10 mouse cellular contexts compared by ENCODE assay signal in the genomic region with DNA sequence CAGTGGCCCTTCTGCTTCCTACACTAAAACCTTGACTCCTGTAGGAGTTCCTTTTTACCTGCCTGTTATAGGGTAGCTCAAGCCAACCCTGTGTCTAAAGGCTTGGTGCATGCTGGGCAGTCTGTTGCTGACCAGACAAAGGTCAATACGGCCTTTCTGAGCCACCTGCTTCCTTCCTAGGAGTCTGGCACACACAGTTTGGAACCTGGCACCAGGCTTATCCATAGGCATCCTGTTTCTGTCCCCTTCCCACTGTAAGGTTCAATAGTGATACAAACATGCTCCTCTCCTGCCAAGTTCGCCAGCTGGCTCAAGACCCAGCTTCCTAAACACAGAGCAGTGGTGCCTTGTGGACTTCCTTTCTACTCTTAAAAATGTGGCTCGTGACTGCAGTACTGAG. TPM values are rescaled to one million over a fixed set of nuclear protein-coding genes. Genes with fewer than 3 reads are reported as not detected.
DNase-seq lines count a peak whose midpoint lies in the region; ATAC-seq and TF ChIP-seq lines count a peak whose summit lies in the region.
"Had no signal": no experiment of that assay in that cellular context is flagged by ENCODE, and none has a peak within 500 bp of the region (broad histone marks: within the 10 kb centered on the region; RNA-seq: fewer than 3 reads in every experiment).

No protein-coding gene starts in this region.

- no peak for TF ChIP-seq POLR2A in ES-Bruce4 (IDR thresholded peaks at IDR 0.05; ENCODE audit: insufficient read depth, low read length)
- no peak for TF ChIP-seq POLR2A in embryonic fibroblast, embryonic 13.5 days (IDR thresholded peaks at IDR 0.05; ENCODE audit: low read depth, low read length)

- H3K4me2 ChIP-seq in heart, embryonic 15.5 days: peak overlapping the region; percentile 99; the same call in 1 of the 2 replicates
- H3K4me2 ChIP-seq in liver, embryonic 15.5 days: peak overlapping the region; percentile 94

- H3K9me3 ChIP-seq in heart, embryonic 15.5 days (replicated peaks): no peaks in the 10 kb centered on the region
- H3K9me3 ChIP-seq in ES-Bruce4 (replicated peaks; ENCODE audit: control insufficient read depth, insufficient read depth, low read length, poor library complexity, severe bottlenecking): no peaks in the 10 kb centered on the region
- H3K9me3 ChIP-seq in liver, embryonic 15.5 days (replicated peaks): no peaks in the 10 kb centered on the region

- H3K27me3 ChIP-seq in heart, embryonic 15.5 days: no peaks in the 10 kb centered on the region
- no peaks in the 10 kb centered on the region for H3K27me3 ChIP-seq in ES-Bruce4 (ENCODE audit: control insufficient read depth, insufficient read depth, low read length, poor library complexity, severe bottlenecking)
- no peaks in the 10 kb centered on the region for H3K27me3 ChIP-seq in liver, embryonic 15.5 days

- intact Hi-C loops in heart, postnatal 10 days (cut with DNase I): no loop called here

- TF ChIP-seq CTCF in ES-Bruce4 (IDR thresholded peaks at IDR 0.05; ENCODE audit: low read depth, low read length): no peak
- no peak for TF ChIP-seq CTCF in embryonic fibroblast, embryonic 13.5 days (IDR thresholded peaks at IDR 0.05; ENCODE audit: borderline replicate concordance, insufficient read depth, low read length)

- H3K4me1 ChIP-seq in heart, embryonic 15.5 days (replicated peaks): peaks cover 33% of the 10 kb centered on the region
- no peaks in the 10 kb centered on the region for H3K4me1 ChIP-seq in ES-Bruce4 (ENCODE audit: control insufficient read depth, insufficient read depth, low read length)
- peaks cover 8% of the 10 kb centered on the region for H3K4me1 ChIP-seq in embryonic fibroblast, embryonic 13.5 days (ENCODE audit: control insufficient read depth, insufficient read depth, low read length)
- H3K4me1 ChIP-seq in liver, embryonic 15.5 days (replicated peaks): peaks cover 43% of the 10 kb centered on the region

- no peak overlapping the region; the same call in 1 of the 2 replicates for H3K4me3 ChIP-seq in heart, embryonic 15.5 days
- no peak overlapping the region; the same call in 1 of the 2 replicates for H3K4me3 ChIP-seq in ES-Bruce4 (ENCODE audit: low read depth, low read length)
- peak overlapping the region; percentile 84 for H3K4me3 ChIP-seq in embryonic fibroblast, embryonic 13.5 days (ENCODE audit: insufficient read depth, low read length)
- H3K4me3 ChIP-seq in liver, embryonic 15.5 days (replicated peaks): peak overlapping the region; percentile 77

- no peak for TF ChIP-seq EP300 in ES-Bruce4 (IDR thresholded peaks at IDR 0.05; ENCODE audit: insufficient read depth, low read depth, low read length)

- no peak overlapping the region for H3K9ac ChIP-seq in heart, embryonic 15.5 days
- 0 out of 2 replicates have a peak overlapping the region, but pooled peaks have one; percentile 97 for H3K9ac ChIP-seq in ES-Bruce4 (ENCODE audit: low read depth, poor library complexity, severe bottlenecking)
- peak overlapping the region; percentile 21; the same call in 1 of the 2 replicates for H3K9ac ChIP-seq in liver, embryonic 15.5 days

- no peak for ATAC-seq in heart, embryonic 15.5 days (replicated peaks; ENCODE audit: insufficient number of reproducible peaks, insufficient read depth, low FRiP score, low read depth)
- ATAC-seq in liver, embryonic 15.5 days (ENCODE audit: insufficient read depth): no peak

- 73% methylated on average over 3 of the region's 3 CpGs for WGBS in heart, embryonic 15.5 days
- 60% methylated on average over 3 of the region's 3 CpGs for WGBS in liver, embryonic 15.5 days (ENCODE audit: insufficient replicate concordance)

- no peak for DNase-seq in heart, postnatal 10 days
- DNase-seq in thymus, postnatal 4 days: no peak
- DNase-seq in retina, embryonic 14.5 days (ENCODE audit: low spot score): no peak
- DNase-seq in kidney, adult 9 months: no peak
- DNase-seq: kidney, adult 11 months; lung, postnatal 10 days had no signal

- no peak overlapping the region for H3K27ac ChIP-seq in heart, embryonic 15.5 days
- H3K27ac ChIP-seq in ES-Bruce4 (ENCODE audit: insufficient read depth, low read length): no peak overlapping the region
- H3K27ac ChIP-seq in embryonic fibroblast, embryonic 13.5 days (ENCODE audit: insufficient read depth, low read length): no peak overlapping the region
- peak overlapping the region; percentile 66 for H3K27ac ChIP-seq in liver, embryonic 15.5 days (replicated peaks)

- peaks cover 32% of the 10 kb centered on the region for H3K36me3 ChIP-seq in heart, embryonic 15.5 days
- H3K36me3 ChIP-seq in ES-Bruce4 (ENCODE audit: control insufficient read depth, insufficient read depth, low read length, poor library complexity, severe bottlenecking): peaks cover 43% of the 10 kb centered on the region
- H3K36me3 ChIP-seq in liver, embryonic 15.5 days (replicated peaks): peaks cover 40% of the 10 kb centered on the region

RNA-seq across cellular contexts. Expression of gene Ccdc86, which starts 2.6 kb away (rescaled TPM):
- 15.3 and 17.0 TPM in 2 replicates for polyA plus RNA-seq in heart, embryonic 15.5 days (2015; fragmentation: Nextera tagmentation; extraction: Ambion mirVana)
- 1 to 10 TPM; 7.5 to 7.9 TPM for total RNA-seq in heart, postnatal 10 days (2021)
- 16.9 and 17.8 TPM in 2 replicates for polyA plus RNA-seq in ES-Bruce4 (2011; ENCODE audit: insufficient read depth, insufficient read length, low read depth, missing spikeins)
- 12.3 and 13.1 TPM in 2 replicates for polyA plus RNA-seq in embryonic fibroblast, embryonic 13.5 days (2011; ENCODE audit: insufficient read length, low read depth, missing spikeins)
- 11.6 and 13.7 TPM in 2 replicates for polyA plus RNA-seq in liver, embryonic 15.5 days (2015; fragmentation: Nextera tagmentation; extraction: Ambion mirVana)

RNA-seq across cellular contexts. Expression of gene Ptgdr2, which starts 9.5 kb away (rescaled TPM):
- polyA plus RNA-seq in heart, embryonic 15.5 days (2015; fragmentation: Nextera tagmentation; extraction: Ambion mirVana): 0.06 and 0.25 TPM in 2 replicates
- under 1 TPM; 0.15 to 0.22 TPM for total RNA-seq in heart, postnatal 10 days (2021)
- polyA plus RNA-seq in ES-Bruce4 (2011; ENCODE audit: insufficient read depth, insufficient read length, low read depth, missing spikeins): not detected in 2 replicates
- not detected in 2 replicates for polyA plus RNA-seq in embryonic fibroblast, embryonic 13.5 days (2011; ENCODE audit: insufficient read length, low read depth, missing spikeins)
- not detected in 2 replicates for polyA plus RNA-seq in liver, embryonic 15.5 days (2015; fragmentation: Nextera tagmentation; extraction: Ambion mirVana)

RNA-seq across cellular contexts. Expression of gene Zp1, which starts 26.1 kb away (rescaled TPM):
- polyA plus RNA-seq in heart, embryonic 15.5 days (2015; fragmentation: Nextera tagmentation; extraction: Ambion mirVana): not detected in 2 replicates
- total RNA-seq in heart, postnatal 10 days (2021): not detected
- polyA plus RNA-seq in ES-Bruce4 (2011; ENCODE audit: insufficient read depth, insufficient read length, low read depth, missing spikeins): not detected in 2 replicates
- not detected in 2 replicates for polyA plus RNA-seq in embryonic fibroblast, embryonic 13.5 days (2011; ENCODE audit: insufficient read length, low read depth, missing spikeins)
- not detected in 2 replicates for polyA plus RNA-seq in liver, embryonic 15.5 days (2015; fragmentation: Nextera tagmentation; extraction: Ambion mirVana)

RNA-seq across cellular contexts. Expression of gene Ms4a10, which starts 28.0 kb away (rescaled TPM):
- polyA plus RNA-seq in heart, embryonic 15.5 days (2015; fragmentation: Nextera tagmentation; extraction: Ambion mirVana): not detected in 2 replicates
- total RNA-seq in heart, postnatal 10 days (2021): not detected
- not detected in 2 replicates for polyA plus RNA-seq in ES-Bruce4 (2011; ENCODE audit: insufficient read depth, insufficient read length, low read depth, missing spikeins)
- polyA plus RNA-seq in embryonic fibroblast, embryonic 13.5 days (2011; ENCODE audit: insufficient read length, low read depth, missing spikeins): not detected in 2 replicates
- not detected in 2 replicates for polyA plus RNA-seq in liver, embryonic 15.5 days (2015; fragmentation: Nextera tagmentation; extraction: Ambion mirVana)

RNA-seq across cellular contexts. Expression of gene Ms4a15, which starts 46.5 kb away (rescaled TPM):
- polyA plus RNA-seq in heart, embryonic 15.5 days (2015; fragmentation: Nextera tagmentation; extraction: Ambion mirVana): not detected in 2 replicates
- total RNA-seq in heart, postnatal 10 days (2021): not detected
- not detected in 2 replicates for polyA plus RNA-seq in ES-Bruce4 (2011; ENCODE audit: insufficient read depth, insufficient read length, low read depth, missing spikeins)
- not detected in 2 replicates for polyA plus RNA-seq in embryonic fibroblast, embryonic 13.5 days (2011; ENCODE audit: insufficient read length, low read depth, missing spikeins)
- polyA plus RNA-seq in liver, embryonic 15.5 days (2015; fragmentation: Nextera tagmentation; extraction: Ambion mirVana): not detected in 2 replicates

Comparison
In these comparisons a context has a peak if more than half of its experiments do, and no peak if none do; other contexts are left out.
1. H3K4me3 ChIP-seq: peak in embryonic fibroblast, embryonic 13.5 days (single experiment) and liver, embryonic 15.5 days (single experiment); none in heart, embryonic 15.5 days (single experiment) and ES-Bruce4 (single experiment).